Mouse (Mus musculus) olfactory bulb, adult 2 months (tissue): ENCODE data around the gene Ccdc130. TPM values are rescaled to one million over a fixed set of nuclear protein-coding genes. Genes with fewer than 3 reads are reported as not detected.

Experiments
- H3K27ac ChIP-seq: fragments of 200-500 bp; 2 replicates; pipeline ENCODE4 v1.5.1; 2012; ENCODE audit warnings: low read depth, low read length; ENCODE audit not compliant: insufficient read depth
- H3K4me1 ChIP-seq: fragments of 200-500 bp; 2 replicates; pipeline ENCODE4 v1.6.1; 2012; ENCODE audit warnings: low read length; ENCODE audit not compliant: control insufficient read depth, insufficient read depth
- H3K4me3 ChIP-seq: fragments of 200-500 bp; 2 replicates; pipeline ENCODE4 v1.5.1; 2012; ENCODE audit warnings: mild to moderate bottlenecking, low read depth, low read length, moderate library complexity; ENCODE audit not compliant: insufficient read depth
- CTCF ChIP-seq: fragments of 200-500 bp; IDR thresholded peaks from 2 replicates; pipeline ENCODE4 v1.5.1; 2012; ENCODE audit warnings: low read depth, mild to moderate bottlenecking, low read length, moderate library complexity; ENCODE audit not compliant: insufficient read depth
- POLR2A ChIP-seq: fragments of 200-500 bp; IDR thresholded peaks from 2 replicates; pipeline ENCODE4 v1.6.1; 2012; ENCODE audit warnings: mild to moderate bottlenecking, low read depth, low read length, moderate library complexity; ENCODE audit not compliant: insufficient read depth
- WGBS: fragments of 180-500 bp; shearing (Covaris S2); methylation state at CpG from one replicate; pipeline ENCODE4 v1.1.7; 2018; 5-methylcytosine and 5-hydroxymethylcytosine counted together
- polyA plus RNA-seq: library from polyadenylated mRNA; stranded (reverse); fragments of >200 nt; gene quantifications from 2 replicates; pipeline ENCODE4 v1.2.4, GENCODE M21; 2012; ENCODE audit warnings: low replicate concordance; ENCODE audit not compliant: missing spikeins, insufficient read depth, insufficient read length

Gene Ccdc130
- polyA plus RNA-seq, 1 experiment = not detected

DNA sequence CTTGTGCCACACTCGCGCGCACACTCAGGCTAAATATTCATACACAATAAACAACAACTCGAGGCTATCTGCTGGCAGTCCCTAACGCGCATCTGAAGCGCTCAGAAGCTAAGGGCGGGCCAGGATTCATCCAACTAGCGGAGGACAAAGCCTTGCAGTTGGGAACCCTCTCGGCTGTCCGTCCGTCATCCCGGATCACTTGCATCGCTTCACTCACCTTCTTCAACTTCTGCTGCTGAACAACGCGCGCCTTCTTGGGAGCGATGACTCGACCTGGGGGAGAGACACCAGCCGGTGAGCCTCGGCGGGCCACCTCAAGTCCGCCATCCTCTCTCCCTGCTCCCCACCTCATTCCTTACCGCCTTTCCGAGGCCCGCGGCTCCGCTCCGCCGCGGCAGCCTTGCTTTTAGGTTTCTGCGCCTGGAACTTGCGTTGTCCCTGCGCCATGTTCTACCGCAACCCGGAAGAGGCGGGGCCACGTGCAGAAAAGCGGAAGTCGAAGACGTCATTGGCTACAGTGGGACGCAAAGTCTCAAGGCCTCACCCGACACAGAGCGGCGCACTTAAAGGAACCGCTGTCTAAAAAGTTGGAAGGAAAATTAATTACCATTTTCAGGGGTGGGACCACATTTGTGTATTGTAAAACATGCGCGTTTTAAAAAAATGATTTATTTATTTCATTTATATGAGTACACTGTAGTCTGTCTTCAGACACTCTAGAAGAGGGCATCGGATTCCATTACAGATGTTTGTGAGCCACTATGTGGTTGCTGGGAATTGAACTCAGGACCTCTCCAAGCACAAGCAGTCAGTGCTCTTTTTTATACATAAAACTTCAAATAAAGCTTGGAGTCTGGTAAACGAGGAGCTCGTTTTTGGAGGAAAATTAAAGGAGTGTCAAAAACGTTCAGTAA lies 20.7 kb downstream of the Ccdc130 start, which contains the start of gene D8Ertd738e:
Gene D8Ertd738e, minus strand, starts transcription at position 463 of the 914 bp plus-strand sequence.
- 3% methylated on average over 52 of the region's 52 CpGs for WGBS
- TF ChIP-seq CTCF (no peak), POLR2A (peak; percentile 87)
- no peaks in the 10 kb centered on the region for H3K4me1 ChIP-seq
- no peak within 1 kb of the TSS; the same call in 1 of the 2 replicates for H3K27ac ChIP-seq
- H3K4me3 ChIP-seq = peak within 1 kb of the TSS; percentile 99

GRCm38 (mm10) chr8:84241821-84242220 lies 28.4 kb downstream of the Ccdc130 start:
- H3K27ac ChIP-seq = no peak overlapping the region
- 34% methylated on average over 2 of the region's 2 CpGs for WGBS
- no peak overlapping the region for H3K4me3 ChIP-seq
- TF ChIP-seq CTCF = no peak
- TF ChIP-seq POLR2A = no peak
- no peaks in the 10 kb centered on the region; the same call in 1 of the 2 replicates for H3K4me1 ChIP-seq

- Histone ChIP-seq H3K4me3 (no peak overlapping the region), H3K4me1 (peaks cover under 1% of the 10 kb centered on the region), H3K27ac (no peak overlapping the region)
- WGBS = 67% methylated on average over 6 of the region's 6 CpGs
- no peak for TF ChIP-seq POLR2A
- no peak for TF ChIP-seq CTCF
These were observed 29.0 kb downstream of the Ccdc130 start for GRCm38 (mm10) chr8:84241167-84241566.

DNA sequence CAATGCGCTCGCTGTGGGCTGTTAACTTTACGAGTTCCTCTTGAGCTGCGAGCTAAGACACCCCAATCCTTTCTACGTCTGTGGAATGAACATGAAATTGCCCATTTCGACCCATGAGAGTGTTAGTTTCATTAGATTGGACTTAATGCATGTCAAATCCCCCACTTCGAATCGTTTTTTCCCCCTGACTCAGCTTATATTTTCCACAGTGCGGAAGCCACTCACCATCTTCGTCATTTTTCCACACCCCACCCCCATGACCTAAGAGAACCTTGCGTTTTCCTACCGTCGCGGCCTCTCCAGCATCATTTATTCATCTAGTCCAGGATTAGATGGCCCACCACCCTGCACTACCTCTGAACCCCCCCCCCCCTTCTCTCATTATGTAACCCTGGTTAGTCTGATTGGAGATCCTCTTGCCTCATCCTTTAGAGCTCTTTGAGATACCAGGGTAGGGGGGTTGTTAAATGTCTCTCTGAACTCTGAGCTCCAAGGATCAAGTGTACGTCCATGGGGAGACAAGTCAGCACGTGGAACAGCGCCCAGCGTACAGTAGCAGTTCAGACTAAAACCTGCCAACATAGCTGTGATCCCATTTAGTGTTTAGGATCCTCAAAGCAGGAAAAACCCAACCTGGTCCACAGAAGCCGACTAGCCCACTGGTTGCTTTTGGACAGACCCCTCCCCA lies 32.5 kb downstream of the Ccdc130 start:
- WGBS = 14% methylated on average over 19 of the region's 19 CpGs
- peak overlapping the region; percentile 42; the same call in 1 of the 2 replicates for H3K27ac ChIP-seq
- peaks cover 14% of the 10 kb centered on the region for H3K4me1 ChIP-seq
- TF ChIP-seq POLR2A (no peak), CTCF (no peak)
- peak overlapping the region; percentile 62 for H3K4me3 ChIP-seq

DNA sequence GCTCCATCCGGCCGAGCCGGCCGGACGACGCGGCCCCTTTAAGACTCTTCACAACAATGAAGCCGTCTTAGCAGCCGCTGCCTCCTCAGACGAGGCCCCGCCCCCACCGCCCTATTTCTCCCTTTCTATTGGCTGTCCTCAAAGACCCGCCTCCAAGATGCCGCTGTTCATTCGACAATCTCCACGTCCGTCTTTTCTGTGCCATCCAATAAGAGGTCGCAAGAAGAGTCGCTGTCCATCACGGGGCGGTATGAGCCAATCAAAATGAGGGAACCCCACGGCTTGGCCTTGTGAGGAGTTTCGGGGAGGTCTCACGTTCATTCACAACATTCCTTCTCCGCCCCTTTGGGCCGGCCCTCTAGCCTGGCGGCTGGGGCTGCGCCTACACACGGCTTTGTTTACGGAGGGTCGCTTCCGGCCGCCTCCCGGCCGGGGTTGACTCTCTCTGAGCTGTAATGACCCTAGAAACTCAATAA lies 33.1 kb downstream of the Ccdc130 start, which contains the start of gene Zswim4:
Gene Zswim4, minus strand, starts transcription at position 58 of the 476 bp plus-strand sequence.
- TF ChIP-seq CTCF (no peak), POLR2A (peak; percentile 43; the same call in 1 of the 2 replicates)
- Histone ChIP-seq H3K4me1 (peaks cover 14% of the 10 kb centered on the region), H3K4me3 (peak within 1 kb of the TSS; percentile 73), H3K27ac (peak within 1 kb of the TSS; percentile 42; the same call in 1 of the 2 replicates)
- under 1% methylated on average over 35 of the region's 35 CpGs for WGBS

- Histone ChIP-seq H3K27ac (no peak overlapping the region), H3K4me3 (peak overlapping the region; percentile 73), H3K4me1 (peaks cover 14% of the 10 kb centered on the region)
- 0% methylated on average over 22 of the region's 30 CpGs for WGBS
- no peak for TF ChIP-seq CTCF
- no peak for TF ChIP-seq POLR2A
These were observed 33.7 kb downstream of the Ccdc130 start for GRCm38 (mm10) chr8:84236410-84236997.

- Histone ChIP-seq H3K4me1 (peaks cover 14% of the 10 kb centered on the region), H3K4me3 (peak overlapping the region; percentile 73), H3K27ac (no peak overlapping the region)
- TF ChIP-seq CTCF (no peak), POLR2A (no peak)
- WGBS = 10% methylated on average over 10 of the region's 10 CpGs
These were observed 34.3 kb downstream of the Ccdc130 start for GRCm38 (mm10) chr8:84235746-84236409.

DNA sequence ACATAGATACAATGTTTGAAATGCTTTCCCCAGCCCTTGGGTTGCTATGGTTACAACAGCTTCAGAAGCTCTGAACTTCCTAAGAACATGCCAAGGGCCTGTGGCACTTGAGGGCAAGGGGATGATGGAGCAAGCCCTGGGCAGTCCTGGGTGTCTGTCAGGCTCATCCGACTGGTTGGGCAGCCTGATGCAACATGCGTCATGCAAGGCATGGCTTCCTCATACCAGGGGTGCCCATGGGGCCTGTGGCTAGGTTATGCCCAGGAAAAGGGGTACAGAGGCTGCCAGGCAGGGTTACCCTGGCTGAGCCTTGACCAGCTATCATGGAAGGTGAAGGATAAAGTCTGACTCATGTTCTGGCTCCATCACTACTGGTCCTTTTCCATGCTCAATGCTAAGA lies 37.1 kb downstream of the Ccdc130 start:
- Histone ChIP-seq H3K27ac (no peak overlapping the region), H3K4me1 (peaks cover 14% of the 10 kb centered on the region), H3K4me3 (no peak overlapping the region)
- no peak for TF ChIP-seq CTCF
- TF ChIP-seq POLR2A = no peak
- WGBS = 95% methylated on average over 2 of the region's 2 CpGs
